Mouse (Mus musculus): ENCODE data around the gene Olfr670.
"Not testable (repeated sequence)": the region's sequence is repeated elsewhere in the genome, so short reads cannot be mapped to it uniquely, and the experiment has no call there.

Olfr670 gene

GRCm38 (mm10) chr7:104962520-104962919 is at the start of gene Olfr670:
Gene Olfr670 (minus strand): TSS chr7:104962620.
- no peak for DNase-seq (ENCODE audit: low read depth, low spot score)

- no peak for DNase-seq (ENCODE audit: low read depth, low spot score)
Measured at GRCm38 (mm10) chr7:105001929-105002328, 39.5 kb upstream of the Olfr670 start, which contains the start of gene Olfr672. Gene Olfr672 (minus strand): TSS chr7:105002029.

- no peak for DNase-seq (ENCODE audit: low read depth, low spot score)
Measured at GRCm38 (mm10) chr7:104979026-104979425, 16.6 kb upstream of the Olfr670 start, which contains the start of gene Olfr671. Gene Olfr671 (minus strand): TSS chr7:104979126.

GRCm38 (mm10) chr7:104972507-104972906 is 10.1 kb upstream of the Olfr670 start:
- DNase-seq (ENCODE audit: low read depth, low spot score) = not testable (repeated sequence)

GRCm38 (mm10) chr7:104950234-104950633 is 12.2 kb downstream of the Olfr670 start:
- not testable (repeated sequence) for DNase-seq (ENCODE audit: low read depth, low spot score)

- DNase-seq (ENCODE audit: low read depth, low spot score) = no peak
Measured at GRCm38 (mm10) chr7:104933940-104934339, 28.5 kb downstream of the Olfr670 start, which contains the start of gene Olfr669. Gene Olfr669 (plus strand): TSS chr7:104934240.

- DNase-seq (ENCODE audit: low read depth, low spot score) = no peak
Measured at GRCm38 (mm10) chr7:104927957-104928356, 34.5 kb downstream of the Olfr670 start, which contains the start of gene Olfr668. Gene Olfr668 (minus strand): TSS chr7:104928057.

- no peak for DNase-seq (ENCODE audit: low read depth, low spot score)
Measured at GRCm38 (mm10) chr7:104921382-104921781, 41.0 kb downstream of the Olfr670 start, which contains the start of gene Olfr667. Gene Olfr667 (minus strand): TSS chr7:104921482.
